Mouse (Mus musculus): ENCODE data around the gene Snx27.

DNA sequence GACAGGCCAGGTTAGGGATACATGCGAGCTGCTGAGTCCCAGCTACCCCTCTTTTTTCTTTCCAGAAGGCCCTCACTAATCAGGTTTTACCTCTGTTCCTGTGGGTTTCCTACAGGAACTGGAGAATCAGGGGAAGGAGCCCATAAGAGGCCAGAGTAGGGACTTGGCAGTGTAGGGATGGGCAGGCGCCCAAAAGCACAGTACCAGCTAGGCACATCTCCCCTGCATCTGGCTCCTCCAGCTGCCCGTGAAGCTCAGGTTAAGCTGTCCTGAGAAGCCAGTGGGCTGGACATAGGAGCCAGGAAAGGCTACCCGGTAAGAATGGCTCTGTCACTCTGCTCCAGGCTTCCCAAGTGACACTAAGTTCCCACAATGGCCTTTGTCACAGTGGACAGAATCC lies 101.1 kb downstream of the Snx27 start:
- no peak for TF ChIP-seq POLR2A (IDR thresholded peaks at IDR 0.05; ENCODE audit: insufficient read length, low read depth)
- TF ChIP-seq CEBPB (IDR thresholded peaks at IDR 0.05; ENCODE audit: insufficient read depth, poor library complexity, severe bottlenecking): no peak
- TF ChIP-seq POLR2AphosphoS2 (IDR thresholded peaks at IDR 0.05; ENCODE audit: insufficient read length, low read depth): no peak
- no peak for TF ChIP-seq MAX (IDR thresholded peaks at IDR 0.05; ENCODE audit: low read depth)
- no peak for TF ChIP-seq TCF3 (IDR thresholded peaks at IDR 0.05; ENCODE audit: insufficient read length, low read depth)
